Mouse (Mus musculus) bone marrow, adult 2 months (tissue): ENCODE data around the gene Rpa1. TPM values are rescaled to one million over a fixed set of nuclear protein-coding genes. Genes with fewer than 3 reads are reported as not detected.

Experiments
- H3K27ac ChIP-seq: fragments of 200-500 bp; 2 replicates; pipeline ENCODE4 v1.5.1; 2012; ENCODE audit warnings: low read depth, mild to moderate bottlenecking, control low read depth, inconsistent platforms, low read length; ENCODE audit not compliant: control insufficient read depth, poor library complexity, insufficient read depth
- H3K4me1 ChIP-seq: fragments of 200-500 bp; 2 replicates; pipeline ENCODE4 v1.6.1; 2011; ENCODE audit warnings: low read length; ENCODE audit not compliant: control insufficient read depth, insufficient read depth
- H3K4me3 ChIP-seq: fragments of 200-500 bp; replicated peaks from 2 replicates; pipeline ENCODE3; 2011; ENCODE audit warnings: mild to moderate bottlenecking, low read depth, low read length, control low read depth; ENCODE audit not compliant: control insufficient read depth
- CTCF ChIP-seq: fragments of 200-500 bp; IDR thresholded peaks from 2 replicates; pipeline ENCODE4 v1.5.1; 2011; ENCODE audit warnings: low read length, control low read depth; ENCODE audit not compliant: control insufficient read depth, insufficient read depth
- POLR2A ChIP-seq: fragments of 200-500 bp; IDR thresholded peaks from 2 replicates; pipeline ENCODE4 v1.6.1; 2011; ENCODE audit warnings: low read depth, mild to moderate bottlenecking, control low read depth, low read length, borderline replicate concordance; ENCODE audit not compliant: control insufficient read depth
- whole genome bisulfite sequencing: fragments of 180-500 bp; shearing (Covaris S2); methylation state at CpG from one replicate; pipeline ENCODE4 v1.1.7; 2018; 5-methylcytosine and 5-hydroxymethylcytosine counted together
- polyA plus RNA-seq: library from polyadenylated mRNA; stranded (reverse); fragments of >200 nt; gene quantifications from 2 replicates; pipeline ENCODE4 v1.2.4, GENCODE M21; 2011; ENCODE audit warnings: low replicate concordance; ENCODE audit not compliant: missing spikeins, insufficient read depth, insufficient read length

Rpa1 gene
- polyA plus RNA-seq, 1 experiment, result 40.3 TPM

- Histone ChIP-seq H3K4me3 (no peak overlapping the region), H3K27ac (no peak overlapping the region), H3K4me1 (no peaks in the 10 kb centered on the region; the same call in none of the 2 replicates)
- WGBS, result 90% methylated on average over 9 of the region's 9 CpGs
- no peak for TF ChIP-seq CTCF
- no peak for TF ChIP-seq POLR2A
Measured at GRCm38 (mm10) chr11:75249588-75249987, 98.5 kb downstream of the Rpa1 start.

Other genes starting within 250 kb of the Rpa1 start
- 0.36 TPM in 1 of 2 replicates, not detected in the other for gene Hic1, start 178.8 kb downstream of the Rpa1 start, polyA plus RNA-seq
- 5.6 and 20.8 TPM in 2 replicates for gene Ovca2, start 169.5 kb downstream of the Rpa1 start, polyA plus RNA-seq
- gene Dph1, start 157.1 kb downstream of the Rpa1 start, polyA plus RNA-seq, result 3.5 and 5.9 TPM in 2 replicates
- 0.65 and 0.85 TPM in 2 replicates for gene Rtn4rl1, start 154.5 kb downstream of the Rpa1 start, polyA plus RNA-seq
- gene Smyd4, start 109 bp upstream of the Rpa1 start, polyA plus RNA-seq, result 1.1 and 2.0 TPM in 2 replicates
- gene Serpinf1, start 74.4 kb upstream of the Rpa1 start, polyA plus RNA-seq, result 16.7 and 18.3 TPM in 2 replicates
- 0.70 and 2.2 TPM in 2 replicates for gene Serpinf2, start 91.3 kb upstream of the Rpa1 start, polyA plus RNA-seq
- gene Wdr81, start 106.4 kb upstream of the Rpa1 start, polyA plus RNA-seq, result 21.0 and 33.5 TPM in 2 replicates
- gene Tlcd2, start 113.4 kb upstream of the Rpa1 start, polyA plus RNA-seq, result 1.2 and 5.0 TPM in 2 replicates
- 18.5 and 35.4 TPM in 2 replicates for gene Prpf8, start 138.5 kb upstream of the Rpa1 start, polyA plus RNA-seq
- gene Rilp, start 161.8 kb upstream of the Rpa1 start, polyA plus RNA-seq, result 1.3 and 3.2 TPM in 2 replicates
- 3.9 and 8.4 TPM in 2 replicates for gene Scarf1, start 165.2 kb upstream of the Rpa1 start, polyA plus RNA-seq
- 16.6 and 20.4 TPM in 2 replicates for gene Slc43a2, start 183.4 kb upstream of the Rpa1 start, polyA plus RNA-seq
- gene Pitpna, start 239.8 kb upstream of the Rpa1 start, polyA plus RNA-seq, result 76.6 and 102 TPM in 2 replicates